Mouse (Mus musculus) cerebellum, adult 11 months (tissue): ENCODE results near the gene Cep85l.

Source experiments
- DNase-seq: peaks from one replicate; pipeline ENCODE4 v3.0.0; 2022

Gene Cep85l

GRCm38 (mm10) chr10:53379709-53380106 lies at the start of gene Cep85l:
TSS of gene Cep85l (minus strand) at chr10:53379947.
- DNase-seq, result peak; percentile 86

- no peak for DNase-seq
Measured at GRCm38 (mm10) chr10:53428695-53429447, 49.1 kb upstream of the Cep85l start.

GRCm38 (mm10) chr10:53426524-53426923 lies 46.8 kb upstream of the Cep85l start:
- DNase-seq, result no peak

GRCm38 (mm10) chr10:53423091-53423490 lies 43.3 kb upstream of the Cep85l start:
- no peak for DNase-seq

- DNase-seq, result no peak
Measured at GRCm38 (mm10) chr10:53422206-53422605, 42.5 kb upstream of the Cep85l start.

GRCm38 (mm10) chr10:53421613-53422012 lies 41.9 kb upstream of the Cep85l start:
- no peak for DNase-seq

- no peak for DNase-seq
Measured at GRCm38 (mm10) chr10:53420069-53420468, 40.3 kb upstream of the Cep85l start.

- no peak for DNase-seq
Measured at GRCm38 (mm10) chr10:53419139-53419935, 39.6 kb upstream of the Cep85l start.

- no peak for DNase-seq
Measured at GRCm38 (mm10) chr10:53417015-53417414, 37.3 kb upstream of the Cep85l start.

GRCm38 (mm10) chr10:53416152-53416712 lies 36.5 kb upstream of the Cep85l start:
- no peak for DNase-seq

- DNase-seq, result no peak
Measured at GRCm38 (mm10) chr10:53415252-53415651, 35.5 kb upstream of the Cep85l start.

GRCm38 (mm10) chr10:53414092-53415085 lies 34.6 kb upstream of the Cep85l start:
- no peak for DNase-seq

GRCm38 (mm10) chr10:53412936-53413335 lies 33.2 kb upstream of the Cep85l start:
- no peak for DNase-seq

GRCm38 (mm10) chr10:53412165-53412564 lies 32.4 kb upstream of the Cep85l start:
- no peak for DNase-seq

GRCm38 (mm10) chr10:53410831-53411230 lies 31.1 kb upstream of the Cep85l start:
- no peak for DNase-seq

- DNase-seq, result no peak
Measured at GRCm38 (mm10) chr10:53407422-53407821, 27.7 kb upstream of the Cep85l start.

- no peak for DNase-seq
Measured at GRCm38 (mm10) chr10:53406845-53407244, 27.1 kb upstream of the Cep85l start.

- DNase-seq, result no peak
Measured at GRCm38 (mm10) chr10:53402293-53402692, 22.5 kb upstream of the Cep85l start.

- DNase-seq, result no peak
Measured at GRCm38 (mm10) chr10:53399053-53399452, 19.3 kb upstream of the Cep85l start.

GRCm38 (mm10) chr10:53398540-53398902 lies 18.8 kb upstream of the Cep85l start:
- peak; percentile 20 for DNase-seq

GRCm38 (mm10) chr10:53397846-53398539 lies 18.2 kb upstream of the Cep85l start:
- DNase-seq, result no peak
